Mouse (Mus musculus): ENCODE data around the gene Ins2. TPM values are rescaled to one million over a fixed set of nuclear protein-coding genes. Genes with fewer than 3 reads are reported as not detected.

Ins2 gene
- polyA plus RNA-seq, 1 experiment from 2014 or later = not detected

- H3K4me1 ChIP-seq (ENCODE audit: control insufficient read depth, insufficient read depth, low read length) = no peaks in the 10 kb centered on the region
- no peaks in the 10 kb centered on the region for H3K9me3 ChIP-seq (ENCODE audit: control insufficient read depth, low read length)
- no peaks in the 10 kb centered on the region for H3K27me3 ChIP-seq (ENCODE audit: control insufficient read depth, insufficient read depth, low read length)
- no peak for ATAC-seq (ENCODE audit: low read depth)
- no peak overlapping the region for H3K27ac ChIP-seq (ENCODE audit: low read depth, low read length)
- no peaks in the 10 kb centered on the region for H3K36me3 ChIP-seq (ENCODE audit: control insufficient read depth, insufficient read depth, low read length)
- no peak overlapping the region for H3K4me2 ChIP-seq (ENCODE audit: low read depth, low read length)
- H3K4me3 ChIP-seq (ENCODE audit: low read depth, low read length) = no peak overlapping the region
- no peak overlapping the region for H3K9ac ChIP-seq (replicated peaks; ENCODE audit: low read depth, low read length)
- WGBS = 39% methylated on average over 6 of the region's 6 CpGs
Measured at GRCm38 (mm10) chr7:142646676-142647075, 96.5 kb downstream of the Ins2 start.

- no peaks in the 10 kb centered on the region for H3K36me3 ChIP-seq (ENCODE audit: control insufficient read depth, insufficient read depth, low read length)
- no peaks in the 10 kb centered on the region for H3K27me3 ChIP-seq (ENCODE audit: control insufficient read depth, insufficient read depth, low read length)
- H3K9ac ChIP-seq (replicated peaks; ENCODE audit: low read depth, low read length) = no peak overlapping the region
- no peak for ATAC-seq (ENCODE audit: low read depth)
- no peaks in the 10 kb centered on the region for H3K9me3 ChIP-seq (ENCODE audit: control insufficient read depth, low read length)
- no peak overlapping the region for H3K4me3 ChIP-seq (ENCODE audit: low read depth, low read length)
- no peaks in the 10 kb centered on the region for H3K4me1 ChIP-seq (ENCODE audit: control insufficient read depth, insufficient read depth, low read length)
- H3K4me2 ChIP-seq (ENCODE audit: low read depth, low read length) = no peak overlapping the region
- H3K27ac ChIP-seq (ENCODE audit: low read depth, low read length) = no peak overlapping the region
- WGBS = 60% methylated on average over 5 of the region's 5 CpGs
Measured at GRCm38 (mm10) chr7:142645045-142645444, 98.1 kb downstream of the Ins2 start.

- ATAC-seq (ENCODE audit: low read depth) = no peak
- H3K4me1 ChIP-seq (ENCODE audit: control insufficient read depth, insufficient read depth, low read length) = no peaks in the 10 kb centered on the region
- H3K9ac ChIP-seq (replicated peaks; ENCODE audit: low read depth, low read length) = no peak overlapping the region
- no peak overlapping the region for H3K4me2 ChIP-seq (ENCODE audit: low read depth, low read length)
- no peaks in the 10 kb centered on the region for H3K27me3 ChIP-seq (ENCODE audit: control insufficient read depth, insufficient read depth, low read length)
- H3K4me3 ChIP-seq (ENCODE audit: low read depth, low read length) = no peak overlapping the region
- no peak overlapping the region for H3K27ac ChIP-seq (ENCODE audit: low read depth, low read length)
- H3K36me3 ChIP-seq (ENCODE audit: control insufficient read depth, insufficient read depth, low read length) = no peaks in the 10 kb centered on the region
- no peaks in the 10 kb centered on the region for H3K9me3 ChIP-seq (ENCODE audit: control insufficient read depth, low read length)
Measured at GRCm38 (mm10) chr7:142636178-142636577, 107.0 kb downstream of the Ins2 start.

DNA sequence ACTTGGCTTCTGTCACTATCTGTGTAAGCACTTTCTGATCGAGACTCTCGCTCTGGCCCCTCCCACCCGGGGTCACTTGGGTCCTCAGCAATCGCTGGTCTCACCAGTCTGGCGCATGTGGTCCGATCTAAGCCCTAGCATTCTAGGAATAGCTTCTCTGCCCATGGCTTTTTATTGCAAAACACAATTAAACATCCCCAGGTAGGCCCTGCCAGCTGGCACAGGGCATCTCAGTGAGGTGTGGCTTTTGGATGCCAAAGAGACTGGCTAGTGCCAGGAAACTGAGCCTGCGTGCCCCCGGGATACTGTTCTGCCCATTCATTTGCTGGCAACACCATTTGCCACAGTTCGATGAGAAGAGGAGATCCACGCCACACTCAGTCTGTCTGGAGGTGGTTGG lies 112.5 kb downstream of the Ins2 start:
- no peak for ATAC-seq (ENCODE audit: low read depth)
- no peaks in the 10 kb centered on the region for H3K9me3 ChIP-seq (ENCODE audit: control insufficient read depth, low read length)
- H3K36me3 ChIP-seq (ENCODE audit: control insufficient read depth, insufficient read depth, low read length) = no peaks in the 10 kb centered on the region
- no peak overlapping the region for H3K27ac ChIP-seq (ENCODE audit: low read depth, low read length)
- H3K9ac ChIP-seq (replicated peaks; ENCODE audit: low read depth, low read length) = no peak overlapping the region
- H3K27me3 ChIP-seq (ENCODE audit: control insufficient read depth, insufficient read depth, low read length) = no peaks in the 10 kb centered on the region
- H3K4me2 ChIP-seq (ENCODE audit: low read depth, low read length) = no peak overlapping the region
- no peak overlapping the region for H3K4me3 ChIP-seq (ENCODE audit: low read depth, low read length)
- WGBS = 75% methylated on average over 10 of the region's 10 CpGs
- no peaks in the 10 kb centered on the region for H3K4me1 ChIP-seq (ENCODE audit: control insufficient read depth, insufficient read depth, low read length)

- Histone ChIP-seq H3K27me3 (ENCODE audit: control insufficient read depth, insufficient read depth, low read length) (no peaks in the 10 kb centered on the region), H3K4me3 (ENCODE audit: low read depth, low read length) (no peak overlapping the region), H3K4me2 (ENCODE audit: low read depth, low read length) (no peak overlapping the region), H3K9me3 (ENCODE audit: control insufficient read depth, low read length) (no peaks in the 10 kb centered on the region), H3K36me3 (ENCODE audit: control insufficient read depth, insufficient read depth, low read length) (no peaks in the 10 kb centered on the region), H3K27ac (ENCODE audit: low read depth, low read length) (no peak overlapping the region), H3K4me1 (ENCODE audit: control insufficient read depth, insufficient read depth, low read length) (no peaks in the 10 kb centered on the region), H3K9ac (replicated peaks; ENCODE audit: low read depth, low read length) (no peak overlapping the region)
- ATAC-seq (ENCODE audit: low read depth) = no peak
- WGBS = 80% methylated on average over 6 of the region's 6 CpGs
Measured at GRCm38 (mm10) chr7:142629806-142630205, 113.4 kb downstream of the Ins2 start.

MicroRNAs within 50 kb of the gene (microRNA counts, 519-probe panel; counts per million panel counts)
- not detected for microRNA mmu-miR-483

Small RNA genes within 50 kb of the gene (microRNA-seq; reads per million reads assigned to microRNA genes)
- gene Mir483 = 315 reads per million, percentile 63 among the genes with 10 or more reads in this experiment

Other genes starting within 250 kb of the Ins2 start
- gene Tnnt3, start 244.5 kb downstream of the Ins2 start, polyA plus RNA-seq (2014; fragmentation: Nextera tagmentation; extraction: Ambion mirVana) = 2.3 and 4.8 TPM in 2 replicates
- gene Mrpl23, start 210.7 kb downstream of the Ins2 start, polyA plus RNA-seq (2014; fragmentation: Nextera tagmentation; extraction: Ambion mirVana) = 16.0 and 21.4 TPM in 2 replicates
- 24.6 and 171 TPM in 2 replicates for gene Igf2, start 76.6 kb downstream of the Ins2 start, polyA plus RNA-seq (2014; fragmentation: Nextera tagmentation; extraction: Ambion mirVana)
- not detected in 2 replicates for gene Gm49394, start 73.4 kb downstream of the Ins2 start, polyA plus RNA-seq (2014; fragmentation: Nextera tagmentation; extraction: Ambion mirVana)
- 1.7 and 27.3 TPM in 2 replicates for gene Th, start 187.7 kb upstream of the Ins2 start, polyA plus RNA-seq (2014; fragmentation: Nextera tagmentation; extraction: Ambion mirVana)
- 0.46 and 0.71 TPM in 2 replicates for gene Ascl2, start 225.9 kb upstream of the Ins2 start, polyA plus RNA-seq (2014; fragmentation: Nextera tagmentation; extraction: Ambion mirVana)

Measured in neural tube, embryonic 14.5 days (tissue).